Mouse (Mus musculus) small intestine, adult 2 months (tissue): ENCODE results near the gene Fxyd1.

Experiments
- CTCF ChIP-seq: fragments of 200-500 bp; IDR thresholded peaks from 2 replicates; pipeline ENCODE4 v1.5.1; 2012; ENCODE audit warnings: low read depth, mild to moderate bottlenecking, control low read depth, inconsistent platforms, low read length, moderate library complexity, mixed read lengths; ENCODE audit not compliant: insufficient replicate concordance, insufficient read length; ENCODE audit errors: extremely low read depth
- POLR2A ChIP-seq: fragments of 200-500 bp; IDR thresholded peaks from 2 replicates; pipeline ENCODE4 v1.6.1; 2012; ENCODE audit warnings: low read depth, mild to moderate bottlenecking, control low read depth, inconsistent platforms, low read length, moderate library complexity

GRCm38 (mm10) chr7:31067836-31068235, 10.8 kb upstream of the Fxyd1 start:
- no peak for TF ChIP-seq CTCF
- no peak for TF ChIP-seq POLR2A
